Mouse (Mus musculus) embryonic facial prominence, embryonic 12.5 days (tissue): ENCODE measurements around the gene Sugct. TPM values are rescaled to one million over a fixed set of nuclear protein-coding genes. Genes with fewer than 3 reads are reported as not detected.

Source experiments
- polyA plus RNA-seq: library from polyadenylated mRNA; unstranded; fragments of >200 nt; fragmentation: Nextera tagmentation; extraction: Ambion mirVana; gene quantifications from 2 replicates; pipeline ENCODE4 v1.2.1, GENCODE M21; 2016

Sugct gene
- polyA plus RNA-seq, 1 experiment from 2014 or later: 5.3 TPM

Other genes starting within 250 kb of the Sugct start
- gene Mplkip, start 361 bp downstream of the Sugct start, polyA plus RNA-seq: 55.7 and 62.0 TPM in 2 replicates
- gene Cdk13, start 109.5 kb upstream of the Sugct start, polyA plus RNA-seq: 26.5 and 28.8 TPM in 2 replicates
- gene Rala, start 248.7 kb upstream of the Sugct start, polyA plus RNA-seq: 114 and 123 TPM in 2 replicates